ENCODE assay signal across 23 mouse cellular contexts in genomic region chr19:50638176-50638575, GRCm38 (mm10). TPM values are rescaled to one million over a fixed set of nuclear protein-coding genes. Genes with fewer than 3 reads are reported as not detected.
DNase-seq lines count a peak whose midpoint lies in the region.
"Had no signal": no experiment of that assay in that cellular context is flagged by ENCODE, and none has a peak within 500 bp of the region (broad histone marks: within the 10 kb centered on the region; RNA-seq: fewer than 3 reads in every experiment).

No protein-coding gene starts in this region.

- no peaks in the 10 kb centered on the region for H3K4me1 ChIP-seq in heart, embryonic 10.5 days
- H3K4me1 ChIP-seq: embryonic facial prominence, embryonic 10.5 days; heart, embryonic 13.5 days; kidney, embryonic 15.5 days had no signal

- no peak overlapping the region for H3K4me3 ChIP-seq in heart, embryonic 10.5 days
- H3K4me3 ChIP-seq: embryonic facial prominence, embryonic 10.5 days; forebrain, embryonic 10.5 days; gastrocnemius, adult 2 months; heart, embryonic 13.5 days; hindbrain, embryonic 13.5 days; kidney, embryonic 15.5 days had no signal

- no peaks in the 10 kb centered on the region for H3K9me3 ChIP-seq in heart, embryonic 10.5 days
- H3K9me3 ChIP-seq: embryonic facial prominence, embryonic 10.5 days; forebrain, embryonic 10.5 days; heart, embryonic 13.5 days; hindbrain, embryonic 13.5 days; kidney, embryonic 15.5 days had no signal

- no peak overlapping the region for H3K27ac ChIP-seq in heart, embryonic 10.5 days
- H3K27ac ChIP-seq: embryonic facial prominence, embryonic 10.5 days; forebrain, embryonic 10.5 days; gastrocnemius, adult 2 months; heart, embryonic 13.5 days; hindbrain, embryonic 13.5 days; hindbrain, postnatal 0 days; kidney, embryonic 15.5 days had no signal

- no peaks in the 10 kb centered on the region for H3K36me3 ChIP-seq in heart, embryonic 10.5 days
- H3K36me3 ChIP-seq: embryonic facial prominence, embryonic 10.5 days; forebrain, embryonic 10.5 days; heart, embryonic 13.5 days; hindbrain, embryonic 13.5 days; kidney, embryonic 15.5 days had no signal

- peak; percentile 91 for DNase-seq in heart, adult 11 months
- no peak for DNase-seq in heart, embryonic 10.5 days (ENCODE audit: low spot score)
- DNase-seq in heart, adult 8-10 months (ENCODE audit: low spot score): peak; percentile 16
- peak; percentile 42 to 45 for DNase-seq in heart, postnatal 14 days
- peak; percentile 34 for DNase-seq in retina, embryonic 14.5 days (ENCODE audit: low spot score)
- DNase-seq in testis, postnatal 14 days (ENCODE audit: low spot score): no peak
- no peak for DNase-seq in lung, postnatal 25 days (ENCODE audit: low spot score)
- no peak for DNase-seq in adrenal gland, postnatal 25 days
- DNase-seq: adrenal gland, postnatal 14 days; cerebellum, adult 8-10 months; gastrocnemius, adult 2 months; gastrocnemius, postnatal 36 days; kidney, adult 18-20 months had no signal

- no peaks in the 10 kb centered on the region for H3K27me3 ChIP-seq in heart, embryonic 10.5 days (ENCODE audit: insufficient read depth, poor library complexity, severe bottlenecking)
- H3K27me3 ChIP-seq: heart, embryonic 13.5 days; hindbrain, embryonic 13.5 days; kidney, embryonic 15.5 days had no signal

- WGBS in heart, embryonic 10.5 days: 65% methylated on average over 6 of the region's 6 CpGs

- intact Hi-C loops in heart, postnatal 14 days (cut with DNase I): no loop called here

RNA-seq across cellular contexts. Expression of gene Sorcs1, which starts 40.3 kb away (rescaled TPM):
- polyA plus RNA-seq in heart, embryonic 10.5 days (2016; fragmentation: Nextera tagmentation; extraction: Ambion mirVana): 1.8 and 2.3 TPM in 2 replicates
- total RNA-seq in heart, adult 8-10 months (2022): under 1 TPM; 0.06 to 0.25 (median 0.14) TPM
- total RNA-seq in heart, postnatal 14 days (2021): under 1 TPM; 0.27 to 0.43 TPM
- total RNA-seq in adrenal gland, postnatal 25 days (2021): 0.48 and 0.64 TPM in 2 replicates
- total RNA-seq: hematopoietic stem cell, adult 5-6 weeks; MEL had no signal
- polyA plus RNA-seq: activated CD4-positive, CD25-positive, alpha-beta regulatory T cell, adult 4 months; Patski had no signal

Comparison
In these comparisons a context has a peak if more than half of its experiments do, and no peak if none do; other contexts are left out.
1. DNase-seq: peak in heart, adult 11 months (single experiment), heart, adult 8-10 months (single experiment), heart, postnatal 14 days (2 of 2) and retina, embryonic 14.5 days (single experiment); none in heart, embryonic 10.5 days (single experiment), testis, postnatal 14 days (single experiment), lung, postnatal 25 days (single experiment) and adrenal gland, postnatal 25 days (single experiment).